Mouse (Mus musculus): ENCODE results near the gene Vasn. TPM values are rescaled to one million over a fixed set of nuclear protein-coding genes. Genes with fewer than 3 reads are reported as not detected.

The Vasn gene
- polyA plus RNA-seq, 1 experiment from 2014 or later = 4.7 TPM

DNA sequence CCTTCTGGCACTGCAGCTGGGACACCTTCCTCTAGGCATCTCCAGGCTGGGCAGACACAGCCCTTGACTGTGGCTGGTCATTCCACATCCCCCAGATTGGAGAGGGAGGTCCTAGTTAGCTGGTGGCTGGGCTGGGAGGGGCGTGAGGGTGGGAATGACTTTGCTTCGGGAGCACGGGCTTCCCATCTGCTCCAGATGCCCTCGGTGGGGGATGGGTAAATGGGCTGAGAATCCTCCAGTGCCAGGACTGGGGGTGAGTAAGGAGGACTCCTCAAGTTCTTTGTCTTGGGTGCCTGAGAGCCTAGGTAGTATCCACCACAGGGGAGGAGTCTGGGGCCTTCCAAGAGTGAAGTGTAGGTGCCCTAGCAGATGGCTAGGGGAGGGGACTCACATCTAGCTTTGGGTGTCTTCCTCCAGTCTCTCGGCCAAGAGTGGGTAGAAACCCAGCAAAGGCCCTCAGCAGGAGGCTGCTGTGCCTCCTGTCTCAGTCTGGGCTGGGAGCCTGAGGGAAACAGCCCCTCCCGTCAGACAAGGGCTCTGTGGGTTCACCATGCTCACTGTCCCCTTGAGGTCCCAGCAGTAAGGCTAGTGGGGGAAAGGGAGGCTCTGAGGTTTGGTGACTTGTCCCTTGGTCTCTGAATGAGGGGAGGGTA, 40.7 kb upstream of the Vasn start:
- Histone ChIP-seq H3K27me3 (replicated peaks) (peaks cover 34% of the 10 kb centered on the region), H3K4me2 (no peak overlapping the region), H3K9ac (no peak overlapping the region), H3K4me3 (no peak overlapping the region), H3K27ac (no peak overlapping the region), H3K4me1 (peaks cover 82% of the 10 kb centered on the region), H3K9me3 (replicated peaks) (no peaks in the 10 kb centered on the region), H3K36me3 (no peaks in the 10 kb centered on the region)
- 36% methylated on average over 6 of the region's 6 CpGs for WGBS (ENCODE audit: insufficient replicate concordance)
- no peak for ATAC-seq

DNA sequence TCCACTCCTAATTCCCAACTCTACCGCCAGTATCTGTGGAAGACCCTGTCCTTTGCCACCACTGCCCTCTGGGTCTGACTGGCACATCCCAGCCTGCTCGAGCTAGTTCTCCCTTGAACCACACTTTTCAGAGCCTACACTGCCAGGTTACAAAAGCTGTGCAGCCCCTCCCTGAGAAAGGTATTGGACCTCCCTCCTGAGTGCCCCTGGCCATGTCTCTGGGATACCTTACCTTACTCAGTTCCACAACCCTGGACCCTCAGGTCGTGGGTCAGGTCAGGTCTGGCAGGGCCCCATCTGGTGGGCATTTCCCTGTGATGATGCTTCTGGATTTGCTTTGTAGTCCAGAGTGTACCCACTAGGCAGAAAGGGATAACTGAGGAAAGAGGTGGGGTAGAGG, 40.1 kb upstream of the Vasn start:
- Histone ChIP-seq H3K36me3 (no peaks in the 10 kb centered on the region), H3K4me2 (no peak overlapping the region), H3K4me1 (peaks cover 82% of the 10 kb centered on the region), H3K27me3 (replicated peaks) (peaks cover 28% of the 10 kb centered on the region), H3K9ac (no peak overlapping the region), H3K27ac (no peak overlapping the region), H3K4me3 (no peak overlapping the region), H3K9me3 (replicated peaks) (no peaks in the 10 kb centered on the region)
- no peak for ATAC-seq
- WGBS (ENCODE audit: insufficient replicate concordance) = 63% methylated on average over 3 of the region's 3 CpGs

DNA sequence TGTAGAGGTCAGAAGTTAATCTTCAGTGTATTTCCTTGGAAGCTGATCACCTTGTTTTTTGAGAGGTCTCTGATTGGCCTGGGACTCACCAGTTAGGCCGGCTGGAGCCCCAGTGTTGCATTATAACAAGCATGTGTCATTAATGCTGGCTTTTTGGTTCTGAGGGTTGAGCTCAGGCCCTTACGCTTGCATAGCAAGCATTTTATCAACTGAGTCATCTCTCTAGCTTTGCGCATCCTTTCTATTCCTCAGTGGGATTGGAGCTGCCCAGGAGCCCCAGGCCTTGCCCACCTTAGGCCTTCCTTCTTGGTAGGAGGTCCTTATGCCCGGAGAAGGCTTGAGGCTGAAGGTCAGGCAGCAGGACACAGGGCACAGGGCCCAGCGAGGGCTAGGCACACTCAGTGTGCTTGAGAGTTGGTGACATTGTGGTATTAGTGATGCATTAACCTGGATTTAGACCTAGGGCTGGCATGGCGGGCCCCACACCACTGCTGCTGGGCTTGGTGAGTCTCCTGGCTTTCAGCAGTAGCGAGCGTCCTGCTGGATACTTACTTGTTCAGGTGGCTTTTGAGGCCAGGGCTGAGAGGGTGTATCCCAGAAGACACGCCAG, 38.9 kb upstream of the Vasn start:
- Histone ChIP-seq H3K36me3 (no peaks in the 10 kb centered on the region), H3K4me3 (no peak overlapping the region), H3K9ac (no peak overlapping the region), H3K27ac (no peak overlapping the region), H3K27me3 (replicated peaks) (peaks cover 16% of the 10 kb centered on the region), H3K4me1 (peaks cover 82% of the 10 kb centered on the region), H3K9me3 (replicated peaks) (no peaks in the 10 kb centered on the region), H3K4me2 (no peak overlapping the region)
- 59% methylated on average over 9 of the region's 9 CpGs for WGBS (ENCODE audit: insufficient replicate concordance)
- ATAC-seq = no peak

DNA sequence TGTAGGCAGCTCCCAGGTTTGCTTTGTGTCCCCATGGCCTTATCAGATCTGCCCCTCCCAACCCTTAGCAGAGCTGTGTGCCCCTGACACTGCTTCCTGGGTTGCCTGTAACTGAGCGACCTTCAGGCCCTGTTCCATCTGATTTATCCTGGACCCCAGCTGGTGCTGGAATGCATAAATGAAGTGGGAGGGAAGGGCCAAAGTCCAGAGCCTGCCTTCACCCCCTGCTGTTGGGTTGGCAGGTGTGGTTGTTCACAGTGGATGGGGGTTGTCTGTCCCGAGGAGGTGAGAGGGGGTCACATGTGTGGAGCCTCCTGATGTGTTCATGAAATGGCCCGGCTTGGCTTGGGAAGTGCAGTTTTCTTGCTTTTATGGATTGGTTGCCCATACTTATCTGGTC, 37.6 kb upstream of the Vasn start:
- peak; percentile 22; the same call in 1 of the 2 replicates for ATAC-seq
- H3K4me1 ChIP-seq = peaks cover 86% of the 10 kb centered on the region
- WGBS (ENCODE audit: insufficient replicate concordance) = 48% methylated on average over 3 of the region's 3 CpGs

DNA sequence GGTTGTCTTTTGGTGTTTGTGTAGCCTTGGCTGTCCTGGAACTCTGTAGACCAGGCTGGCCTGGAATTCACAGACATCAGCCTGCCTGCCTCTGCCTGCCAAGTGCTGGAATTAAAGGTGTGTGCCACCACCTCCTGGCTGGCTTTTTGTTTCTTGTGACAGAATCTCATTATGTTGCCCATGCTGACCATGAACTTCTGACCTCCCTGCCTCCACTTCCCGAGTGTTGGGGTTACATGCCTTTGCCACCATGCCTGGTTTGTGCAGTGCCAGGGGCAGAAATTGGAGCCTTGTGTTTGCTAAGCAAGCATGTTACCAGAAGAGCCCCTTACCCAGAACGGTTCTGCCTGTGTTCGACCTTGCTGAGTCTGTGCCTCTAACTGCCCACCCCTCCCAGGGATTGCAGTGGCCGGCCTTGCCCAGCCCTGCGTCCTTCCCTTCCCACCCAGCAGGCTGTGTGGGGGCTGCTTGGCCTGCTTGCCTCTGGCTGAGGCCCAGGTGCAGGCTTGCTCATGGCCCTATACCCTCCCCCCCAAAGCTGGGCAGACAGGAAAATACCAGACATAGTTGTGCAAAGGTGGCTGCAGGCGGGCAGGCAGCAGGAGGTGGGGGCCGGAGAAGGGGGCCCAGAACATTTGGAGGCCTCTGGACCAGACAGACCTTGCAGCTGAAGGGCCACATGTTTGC, 36.8 kb upstream of the Vasn start:
- H3K4me1 ChIP-seq = peaks cover 85% of the 10 kb centered on the region
- no peak overlapping the region for H3K4me2 ChIP-seq
- peak overlapping the region; percentile 51; the same call in 1 of the 2 replicates for H3K27ac ChIP-seq
- no peaks in the 10 kb centered on the region for H3K36me3 ChIP-seq
- H3K27me3 ChIP-seq (replicated peaks) = 0 out of 2 replicates have a peak, but pooled peaks cover 2% of the 10 kb centered on the region
- ATAC-seq = no peak
- no peak overlapping the region for H3K4me3 ChIP-seq
- H3K9me3 ChIP-seq (replicated peaks) = no peaks in the 10 kb centered on the region
- no peak overlapping the region for H3K9ac ChIP-seq
- 61% methylated on average over 7 of the region's 7 CpGs for WGBS (ENCODE audit: insufficient replicate concordance)

More for the DNA sequence above, 37.6 kb upstream of the Vasn start:
- Histone ChIP-seq H3K27ac (peak overlapping the region; percentile 51; the same call in 1 of the 2 replicates), H3K9ac (no peak overlapping the region), H3K36me3 (no peaks in the 10 kb centered on the region), H3K4me3 (no peak overlapping the region), H3K27me3 (replicated peaks) (0 out of 2 replicates have a peak, but pooled peaks cover 6% of the 10 kb centered on the region), H3K4me2 (no peak overlapping the region), H3K9me3 (replicated peaks) (no peaks in the 10 kb centered on the region)

DNA sequence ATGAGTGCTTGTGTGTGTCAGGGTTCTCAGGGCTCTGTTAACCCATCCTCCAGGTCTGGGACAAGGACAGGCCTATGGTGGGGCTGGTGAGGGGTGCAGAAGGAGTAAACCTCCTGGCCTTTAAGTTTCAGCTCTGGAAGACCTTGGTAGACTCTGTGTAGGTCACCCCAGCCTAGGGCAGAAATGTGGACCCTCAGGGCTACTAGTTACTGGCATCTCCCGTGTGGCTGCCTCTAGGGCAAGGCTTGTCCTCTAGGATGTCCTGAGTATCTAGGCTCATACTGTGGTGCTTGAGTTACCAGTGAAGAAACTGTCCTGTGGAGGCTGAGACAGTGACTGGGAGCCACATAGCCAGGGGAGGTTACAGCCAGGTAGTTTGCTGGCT, 36.3 kb upstream of the Vasn start:
- Histone ChIP-seq H3K27me3 (replicated peaks) (no peaks in the 10 kb centered on the region), H3K4me3 (no peak overlapping the region), H3K36me3 (0 out of 2 replicates have a peak, but pooled peaks cover under 1% of the 10 kb centered on the region), H3K27ac (peak overlapping the region; percentile 36; the same call in 1 of the 2 replicates), H3K9me3 (replicated peaks) (no peaks in the 10 kb centered on the region), H3K4me2 (no peak overlapping the region), H3K4me1 (peaks cover 80% of the 10 kb centered on the region), H3K9ac (no peak overlapping the region)
- WGBS (ENCODE audit: insufficient replicate concordance) = 72% methylated on average over 1 of the region's 1 CpGs
- ATAC-seq = no peak

DNA sequence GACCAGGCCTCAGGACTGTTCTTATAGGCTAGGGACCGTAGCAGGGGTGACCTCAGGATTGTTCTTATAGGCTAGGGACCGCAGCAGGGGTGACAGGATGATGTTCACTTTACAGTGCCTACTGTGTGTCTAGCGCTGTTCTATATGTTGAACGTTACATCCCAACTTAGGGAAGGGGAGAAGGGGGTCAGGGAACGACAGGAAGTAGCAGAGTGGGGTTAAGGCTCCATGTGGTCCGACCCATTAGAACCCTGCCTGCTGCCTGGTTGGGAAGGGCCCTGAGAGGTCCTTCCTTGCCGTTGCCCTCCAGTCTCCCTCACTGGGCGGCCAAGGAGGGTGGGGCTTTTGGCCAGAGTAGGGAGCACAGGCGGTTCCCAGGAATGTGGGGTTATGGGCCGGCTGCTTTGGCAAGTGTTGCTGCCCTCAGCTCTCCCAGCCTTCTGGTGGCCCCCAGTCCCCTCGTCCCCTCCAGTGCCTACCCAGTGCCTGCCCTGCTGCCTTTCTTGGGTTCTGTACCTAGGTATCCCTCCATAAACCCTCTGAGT, 35.4 kb upstream of the Vasn start:
- Histone ChIP-seq H3K36me3 (0 out of 2 replicates have a peak, but pooled peaks cover 7% of the 10 kb centered on the region), H3K27ac (peak overlapping the region; percentile 36; the same call in 1 of the 2 replicates), H3K9me3 (replicated peaks) (no peaks in the 10 kb centered on the region), H3K27me3 (replicated peaks) (no peaks in the 10 kb centered on the region), H3K4me2 (no peak overlapping the region), H3K4me1 (peaks cover 71% of the 10 kb centered on the region), H3K4me3 (no peak overlapping the region), H3K9ac (no peak overlapping the region)
- 69% methylated on average over 11 of the region's 11 CpGs for WGBS (ENCODE audit: insufficient replicate concordance)
- no peak for ATAC-seq

DNA sequence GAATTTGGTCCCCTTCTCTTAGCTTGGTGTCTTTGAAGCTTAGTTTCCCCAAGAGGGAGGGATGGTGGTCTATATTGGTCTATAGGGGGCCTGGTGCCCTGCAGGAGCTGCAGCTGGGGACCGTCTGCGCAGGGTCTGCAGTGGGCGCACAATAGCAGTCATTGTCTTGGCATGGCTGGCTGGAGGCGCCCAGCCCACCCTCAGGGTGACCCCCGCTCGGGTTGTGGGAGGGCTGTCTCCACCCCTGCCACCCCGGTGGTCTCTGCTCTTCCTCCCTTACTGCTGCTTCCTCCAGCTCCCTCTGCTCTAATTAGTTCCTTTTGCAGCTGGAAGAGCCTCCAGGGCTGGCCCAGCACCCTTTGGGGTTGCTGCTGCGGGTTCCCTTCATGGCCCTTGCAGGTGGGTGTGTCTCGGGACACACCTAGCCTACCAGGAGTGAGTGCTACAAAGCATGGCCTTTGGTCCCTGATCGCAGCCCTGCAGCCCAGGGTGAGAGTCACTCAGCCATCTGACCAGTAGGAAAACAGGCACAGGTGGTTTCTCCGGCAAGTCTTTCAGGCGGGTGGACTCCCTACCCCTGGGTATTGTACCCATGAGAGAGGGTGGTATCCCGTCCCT, 34.1 kb upstream of the Vasn start:
- Histone ChIP-seq H3K27me3 (replicated peaks) (no peaks in the 10 kb centered on the region), H3K27ac (no peak overlapping the region), H3K4me3 (no peak overlapping the region), H3K9me3 (replicated peaks) (no peaks in the 10 kb centered on the region), H3K4me1 (peaks cover 71% of the 10 kb centered on the region), H3K4me2 (no peak overlapping the region), H3K36me3 (0 out of 2 replicates have a peak, but pooled peaks cover 7% of the 10 kb centered on the region), H3K9ac (no peak overlapping the region)
- no peak for ATAC-seq
- 73% methylated on average over 12 of the region's 13 CpGs for WGBS (ENCODE audit: insufficient replicate concordance)

DNA sequence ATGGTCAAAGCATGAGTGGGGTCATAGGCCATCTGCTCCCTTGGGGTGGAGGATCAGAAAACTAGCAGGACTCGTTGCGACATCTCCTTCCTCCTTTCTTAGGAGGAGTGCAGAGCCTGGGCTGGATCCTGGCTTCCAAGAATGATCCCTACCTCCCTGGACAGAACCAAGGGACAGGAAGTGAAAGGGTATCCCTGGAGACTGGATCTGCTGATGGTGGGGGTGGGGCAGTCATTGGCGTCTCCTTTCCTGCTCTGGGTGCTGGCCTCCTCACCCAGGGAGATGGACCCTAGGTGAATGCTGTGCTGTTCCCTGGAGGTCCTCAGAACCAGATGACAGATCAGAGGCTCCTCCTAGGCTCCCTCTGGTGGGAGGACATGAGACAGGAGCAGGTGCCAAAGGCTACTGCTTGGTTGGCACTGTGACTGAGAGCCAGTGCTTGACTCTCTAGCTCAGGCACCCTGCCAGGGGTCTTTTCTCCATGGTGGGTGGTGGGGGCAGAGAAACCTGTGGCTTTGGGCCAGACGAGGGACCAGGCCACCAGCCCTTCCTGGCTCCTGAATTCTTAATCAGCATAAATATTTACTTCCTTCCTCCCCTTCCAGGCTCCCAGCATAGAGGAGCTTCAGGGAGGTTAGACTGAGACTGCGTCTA, 33.2 kb upstream of the Vasn start:
- H3K4me1 ChIP-seq = peaks cover 62% of the 10 kb centered on the region
- 21% methylated on average over 5 of the region's 5 CpGs for WGBS (ENCODE audit: insufficient replicate concordance)
- 0 out of 2 replicates have a peak, but pooled peaks have one; percentile 6 for ATAC-seq
- no peak overlapping the region for H3K9ac ChIP-seq
- peaks cover 11% of the 10 kb centered on the region for H3K36me3 ChIP-seq
- H3K27me3 ChIP-seq (replicated peaks) = no peaks in the 10 kb centered on the region
- no peak overlapping the region for H3K4me3 ChIP-seq
- H3K4me2 ChIP-seq = no peak overlapping the region
- H3K9me3 ChIP-seq (replicated peaks) = no peaks in the 10 kb centered on the region
- H3K27ac ChIP-seq = no peak overlapping the region

DNA sequence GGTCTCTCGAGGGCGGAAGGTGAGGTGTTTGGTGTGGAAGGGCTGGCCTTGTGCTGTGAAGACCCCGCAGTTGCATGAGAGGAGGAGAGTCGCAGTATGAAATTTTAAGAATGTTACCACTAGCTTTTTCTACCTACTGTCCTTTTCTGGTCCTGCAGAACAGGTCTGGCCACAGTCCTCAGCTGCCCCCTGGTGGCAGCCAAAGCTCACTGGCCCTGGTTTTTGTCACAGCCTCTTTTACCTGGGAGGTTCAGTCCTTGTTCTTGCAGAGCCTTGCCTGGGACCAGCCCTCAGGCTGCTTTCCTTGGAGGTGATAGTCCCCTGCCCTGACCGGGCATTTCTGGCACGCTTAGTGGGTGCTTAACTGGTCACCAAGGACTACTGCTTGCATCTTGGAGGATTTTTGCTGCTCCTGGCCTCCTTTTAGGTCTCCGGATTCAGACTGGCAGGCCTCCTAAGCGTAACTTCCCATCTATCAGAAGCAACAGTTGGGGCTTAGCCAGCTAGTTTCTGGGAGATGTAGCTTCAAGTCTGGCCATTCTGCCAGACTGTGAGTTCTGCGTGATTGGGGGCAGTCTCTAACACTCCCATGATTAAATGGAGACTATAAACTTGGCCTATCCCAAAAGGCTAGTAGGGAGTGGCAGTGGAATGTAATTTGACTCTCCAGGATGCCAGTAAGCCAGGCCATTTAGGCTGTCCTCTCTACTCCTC, 31.8 kb upstream of the Vasn start:
- H3K9me3 ChIP-seq (replicated peaks) = no peaks in the 10 kb centered on the region
- peaks cover 48% of the 10 kb centered on the region for H3K4me1 ChIP-seq
- no peak overlapping the region for H3K4me2 ChIP-seq
- WGBS (ENCODE audit: insufficient replicate concordance) = 46% methylated on average over 9 of the region's 9 CpGs
- H3K36me3 ChIP-seq = peaks cover 23% of the 10 kb centered on the region
- H3K27me3 ChIP-seq (replicated peaks) = no peaks in the 10 kb centered on the region
- ATAC-seq = peak; percentile 22; the same call in 1 of the 2 replicates
- no peak overlapping the region for H3K4me3 ChIP-seq
- H3K9ac ChIP-seq = no peak overlapping the region
- H3K27ac ChIP-seq = no peak overlapping the region

DNA sequence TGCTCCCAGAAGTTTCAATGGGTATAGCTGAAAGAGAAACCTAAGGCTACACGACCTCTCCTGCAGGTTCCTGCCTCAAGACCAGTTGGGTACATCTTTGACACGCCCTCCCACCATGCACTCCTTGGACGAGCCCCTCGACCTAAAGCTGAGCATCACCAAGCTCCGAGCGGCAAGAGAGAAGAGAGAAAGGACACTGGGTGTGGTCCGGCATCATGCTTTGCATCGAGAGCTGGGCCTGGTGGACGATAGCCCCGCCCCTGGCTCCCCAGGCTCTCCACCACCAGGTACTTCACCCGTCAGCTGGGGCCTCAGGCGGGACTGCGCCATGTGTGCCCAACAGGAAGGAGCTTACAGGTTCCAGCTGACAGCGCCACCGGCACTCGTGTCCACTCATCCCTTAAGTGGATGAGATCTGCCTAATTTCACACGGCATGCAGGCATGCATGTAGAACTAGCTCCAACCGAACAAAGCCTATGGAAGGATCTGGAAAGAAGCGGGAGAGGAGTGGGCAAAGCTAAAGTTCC, 31.1 kb upstream of the Vasn start:
- H3K27me3 ChIP-seq (replicated peaks) = no peaks in the 10 kb centered on the region
- H3K9ac ChIP-seq = no peak overlapping the region
- WGBS (ENCODE audit: insufficient replicate concordance) = 78% methylated on average over 19 of the region's 19 CpGs
- peaks cover 29% of the 10 kb centered on the region for H3K36me3 ChIP-seq
- no peak for ATAC-seq
- no peak overlapping the region for H3K4me3 ChIP-seq
- H3K9me3 ChIP-seq (replicated peaks) = no peaks in the 10 kb centered on the region
- no peak overlapping the region for H3K4me2 ChIP-seq
- no peak overlapping the region for H3K27ac ChIP-seq
- peaks cover 42% of the 10 kb centered on the region for H3K4me1 ChIP-seq
